Mouse (Mus musculus) adipocyte (in vitro differentiated cells): ENCODE measurements at regions not wholly inside any gene's neighbourhood (a gene's known extent, or its start where the extent isn't known, plus 50 kb on each side); places are given as distances from the start of the nearest gene placed in this dataset.

Source experiments
- DNase-seq: peaks from one replicate; pipeline ENCODE4 v3.0.0-alpha.2; 2016; ENCODE audit warnings: low spot score

GRCm38 (mm10) chr4:107736866-107737265, 52.8 kb upstream of the Dmrtb1 start:
- DNase-seq: no peak

GRCm38 (mm10) chr4:107737907-107738306, 53.9 kb upstream of the Dmrtb1 start:
- peak; percentile 84 for DNase-seq

DNA sequence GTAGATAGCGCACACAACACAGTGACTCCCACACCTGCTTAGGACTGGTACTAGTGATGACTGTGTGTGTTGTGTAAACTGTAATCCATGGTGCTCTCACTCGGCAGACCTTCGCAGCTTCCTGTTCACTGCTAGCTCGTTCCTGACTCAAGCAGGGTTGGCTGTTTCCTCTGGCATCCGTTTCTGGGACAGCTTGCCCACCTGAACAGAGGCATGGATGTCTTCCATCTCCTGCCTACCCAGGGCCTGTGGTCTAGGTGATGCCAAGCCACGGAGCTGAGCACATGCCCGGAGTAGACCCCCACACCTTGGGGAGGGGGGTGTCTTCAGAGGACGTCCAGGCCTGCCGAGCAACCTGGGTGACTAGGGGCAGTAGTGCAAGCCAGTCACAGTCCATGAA, 54.7 kb upstream of the Dmrtb1 start:
- no peak for DNase-seq

DNA sequence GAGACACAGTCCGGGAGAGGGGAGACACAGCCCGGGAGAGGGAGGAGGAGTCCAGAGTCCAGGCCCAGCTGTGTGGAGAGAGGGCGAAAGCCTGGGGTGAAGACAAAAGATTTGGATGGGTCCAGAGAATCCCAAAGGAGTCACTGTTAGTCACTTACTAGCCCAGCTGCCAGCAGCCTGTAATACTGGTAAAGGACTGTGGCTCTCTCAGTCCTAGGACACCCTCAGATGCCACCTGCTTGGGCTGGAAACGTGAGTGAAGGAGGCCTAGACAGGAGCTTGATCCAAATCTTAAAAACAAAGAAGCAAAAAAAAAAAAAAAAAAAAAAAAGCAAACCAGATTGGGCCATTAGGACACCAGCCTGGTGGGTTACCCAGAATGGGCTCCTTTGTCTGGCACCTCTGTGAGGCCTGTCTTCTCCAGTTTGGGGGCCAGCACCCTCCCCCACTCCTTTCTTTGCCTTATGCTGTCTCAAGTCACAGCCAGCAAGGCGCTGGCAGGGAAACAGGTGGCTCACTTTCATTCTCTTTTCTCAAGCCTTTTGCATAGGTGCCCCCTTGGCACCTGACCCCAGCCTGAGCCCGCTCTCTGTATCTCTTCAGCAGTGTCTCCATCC, 55.9 kb upstream of the Dmrtb1 start:
- DNase-seq: no peak

DNA sequence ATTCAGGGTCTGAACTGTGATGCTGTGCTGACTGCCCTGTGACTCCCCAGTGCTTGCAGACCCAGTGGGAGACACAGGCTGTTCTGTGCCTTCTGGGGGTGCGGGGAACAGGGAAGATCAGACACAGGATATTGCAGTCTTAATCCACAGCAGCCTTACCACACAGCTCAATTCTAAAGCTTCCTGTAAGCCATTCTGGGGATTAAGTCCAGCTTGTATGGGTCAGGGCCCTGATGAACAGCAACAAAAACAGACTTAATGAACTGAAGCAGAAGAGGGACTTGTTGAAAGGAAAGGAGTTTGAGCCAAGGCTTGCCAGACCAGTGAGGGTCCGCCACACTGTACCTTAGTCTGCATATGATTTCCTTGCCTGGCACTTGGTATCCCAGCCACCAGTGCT, 58.4 kb upstream of the Lrp8 start:
- DNase-seq: no peak

GRCm38 (mm10) chr4:107746366-107746765, 55.7 kb upstream of the Lrp8 start:
- no peak for DNase-seq

- DNase-seq: no peak
These were observed 55.1 kb upstream of the Lrp8 start for GRCm38 (mm10) chr4:107746923-107747431.

DNA sequence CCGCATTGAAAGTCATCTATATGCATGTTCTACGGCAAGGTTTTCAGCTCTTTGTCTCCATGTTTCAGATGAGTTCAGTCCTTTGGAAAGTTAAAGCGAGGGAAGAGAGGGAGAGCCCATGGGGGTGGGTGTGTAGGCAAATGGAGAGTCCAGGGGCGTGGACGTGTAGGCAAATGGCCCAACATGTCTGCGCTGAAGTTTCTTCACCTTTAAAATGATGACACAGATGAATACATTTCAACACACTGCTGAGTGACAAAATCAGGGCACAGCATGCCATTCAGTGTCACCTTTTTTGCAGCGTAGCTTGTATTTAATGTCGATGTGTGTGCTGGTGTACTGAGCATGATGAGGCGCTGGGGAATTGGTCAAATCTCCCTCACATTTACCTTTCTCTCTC, 54.6 kb upstream of the Lrp8 start:
- DNase-seq: no peak

DNA sequence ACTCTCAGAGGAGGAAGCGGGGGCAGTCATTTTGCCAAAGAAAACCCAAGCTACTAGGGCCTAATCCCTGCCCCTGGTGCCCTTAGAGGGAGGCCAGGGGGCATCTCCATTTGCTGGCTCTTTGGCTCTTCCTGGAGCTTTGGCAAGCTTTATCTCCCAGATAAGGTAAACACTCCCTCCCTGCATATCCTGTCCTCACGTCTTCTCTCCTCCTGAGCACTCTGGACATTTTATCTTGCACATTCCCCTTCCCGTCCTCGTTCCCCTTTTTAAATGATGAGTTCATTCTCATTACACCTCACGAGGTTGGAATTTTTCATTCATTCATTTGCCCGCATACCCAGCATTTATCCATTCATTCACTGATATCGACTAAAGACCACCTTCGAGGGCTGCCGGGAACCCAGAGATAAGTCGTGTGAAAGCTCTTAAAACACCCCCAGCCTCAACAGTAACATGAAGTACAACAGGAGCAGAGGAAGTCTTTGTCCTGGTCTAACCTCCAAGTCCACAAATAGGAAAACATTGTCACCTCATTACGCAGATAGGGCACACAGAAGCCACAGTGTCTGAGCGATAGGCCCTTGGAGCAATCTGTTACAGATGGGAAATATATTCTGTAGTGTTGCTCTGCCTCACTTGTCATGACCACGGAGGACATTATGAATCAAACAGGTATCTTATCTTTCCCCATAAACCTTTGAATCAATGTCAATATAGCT, 54.0 kb upstream of the Lrp8 start:
- DNase-seq: no peak

GRCm38 (mm10) chr4:107749045-107749444, 53.0 kb upstream of the Lrp8 start:
- no peak for DNase-seq

- no peak for DNase-seq
These were observed 52.0 kb upstream of the Lrp8 start for GRCm38 (mm10) chr4:107750017-107750416.
